Mouse (Mus musculus) CH12.LX (cell line): ENCODE results near the gene Med8.

Experiments
- BHLHE40 ChIP-seq: IDR thresholded peaks from 2 replicates; pipeline ENCODE4 v1.6.1; 2011; ENCODE audit warnings: mild to moderate bottlenecking, low read depth, low read length, improper control_type of control experiment
- CHD2 ChIP-seq: IDR thresholded peaks from 2 replicates; pipeline ENCODE4 v1.6.1; 2011; ENCODE audit warnings: low read length, improper control_type of control experiment
- CTCF ChIP-seq, 2 experiments: IDR thresholded peaks in 1 of 2; conservative IDR thresholded peaks in 1 of 2; 2 replicates each; pipeline ENCODE4 v1.5.1; 2011 to 2012; ENCODE audit warnings: low read depth in 2 of 2, low read length in 2 of 2, improper control_type of control experiment in 1 of 2, inconsistent platforms in 1 of 2, mild to moderate bottlenecking in 1 of 2, moderate library complexity in 1 of 2
- GABPA ChIP-seq: IDR thresholded peaks from 2 replicates; pipeline ENCODE4 v1.6.1; 2012; ENCODE audit warnings: low read depth, low read length, improper control_type of control experiment, inconsistent platforms; ENCODE audit not compliant: insufficient replicate concordance
- HCFC1 ChIP-seq: IDR thresholded peaks from 2 replicates; pipeline ENCODE4 v1.6.1; 2012; ENCODE audit warnings: low read depth, mild to moderate bottlenecking, inconsistent platforms, low read length, improper control_type of control experiment
- MAZ ChIP-seq: IDR thresholded peaks from 2 replicates; pipeline ENCODE4 v1.6.1; 2012; ENCODE audit warnings: low read depth, mild to moderate bottlenecking, inconsistent platforms, low read length, improper control_type of control experiment, moderate library complexity
- MYC ChIP-seq: IDR thresholded peaks from 2 replicates; pipeline ENCODE4 v1.6.1; 2011; ENCODE audit warnings: low read depth, mild to moderate bottlenecking, improper control_type of control experiment, low read length
- POLR2A ChIP-seq: IDR thresholded peaks from 2 replicates; pipeline ENCODE4 v1.6.1; 2011; ENCODE audit warnings: low read depth, mild to moderate bottlenecking, improper control_type of control experiment, low read length
- POLR2AphosphoS2 ChIP-seq: IDR thresholded peaks from 2 replicates; pipeline ENCODE4 v1.6.1; 2011; ENCODE audit warnings: low read depth, low read length, improper control_type of control experiment
- RAD21 ChIP-seq: IDR thresholded peaks from 2 replicates; pipeline ENCODE4 v1.6.1; 2011; ENCODE audit warnings: low read depth, mild to moderate bottlenecking, low read length, improper control_type of control experiment, moderate library complexity
- RCOR1 ChIP-seq: conservative IDR thresholded peaks from 2 replicates; pipeline ENCODE4 v1.6.1; 2012; ENCODE audit warnings: low read depth, mild to moderate bottlenecking, inconsistent platforms, low read length, improper control_type of control experiment
- TCF12 ChIP-seq: IDR thresholded peaks from 2 replicates; pipeline ENCODE4 v1.6.1; 2014; ENCODE audit warnings: low read depth, mild to moderate bottlenecking, inconsistent platforms, low read length, improper control_type of control experiment
- ZC3H11A ChIP-seq: IDR thresholded peaks from 2 replicates; pipeline ENCODE4 v1.6.1; 2012; ENCODE audit warnings: low read depth, mild to moderate bottlenecking, inconsistent platforms, low read length, improper control_type of control experiment

DNA sequence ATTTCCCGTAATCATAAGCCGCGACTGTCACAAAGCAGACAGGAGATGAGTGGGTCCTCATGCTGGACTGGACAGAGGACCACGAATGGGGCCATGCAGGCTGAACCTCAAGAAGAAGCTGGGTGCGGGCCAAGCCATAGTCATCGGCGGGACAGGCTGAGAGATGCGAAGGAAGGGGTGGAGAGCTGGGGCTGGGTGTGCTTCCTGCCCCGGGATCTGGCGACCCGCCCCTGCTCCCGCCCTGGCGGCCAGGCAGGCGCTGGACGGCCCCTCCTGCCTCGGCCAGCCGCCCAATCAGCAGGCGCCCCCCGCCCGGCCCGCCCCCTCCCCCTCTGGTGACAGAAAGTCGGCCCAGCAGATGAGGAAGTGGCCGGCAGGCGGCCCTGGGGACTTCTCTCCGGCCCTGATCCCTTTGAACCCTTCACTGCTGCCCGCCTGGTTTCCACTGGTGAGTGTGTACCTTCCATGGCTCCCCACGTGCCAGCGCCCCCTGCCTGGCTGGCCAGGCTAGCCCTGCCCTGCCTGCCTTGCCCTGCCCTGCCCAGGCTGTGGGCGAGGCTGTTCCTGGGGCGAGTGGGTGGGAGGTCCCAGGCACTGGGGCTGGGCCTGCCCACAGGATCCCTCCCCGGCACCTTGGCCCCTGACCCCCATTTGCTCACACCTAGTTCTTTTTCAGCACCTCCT, 18.8 kb downstream of the Med8 start, which contains the start of gene Elovl1:
- peak; percentile 32; the same call in 1 of the 2 replicates for TF ChIP-seq HCFC1
- peak; percentile 81 for TF ChIP-seq POLR2A
- no peak for TF ChIP-seq MYC
- TF ChIP-seq RAD21 = no peak
- no peak; a peak in 1 of 4 replicates for TF ChIP-seq CTCF (conservative IDR thresholded peaks at IDR 0.05 in 1 of 2, IDR thresholded peaks at IDR 0.05 in 1 of 2; ENCODE audit: low read depth in 2 of 2, low read length in 2 of 2)
- TF ChIP-seq POLR2AphosphoS2 = no peak
- no peak; the same call in 1 of the 2 replicates for TF ChIP-seq TCF12
- TF ChIP-seq GABPA = no peak
- peak; percentile 59 for TF ChIP-seq BHLHE40
- no peak for TF ChIP-seq CHD2
- no peak for TF ChIP-seq ZC3H11A
- no peak for TF ChIP-seq RCOR1
- TF ChIP-seq MAZ = peak; percentile 74; the same call in 1 of the 2 replicates
